Mouse (Mus musculus) frontal cortex, postnatal 10 days (tissue): ENCODE data around the gene Mbd6.

Experiments used
- DNase-seq, 2 experiments: peaks; one replicate each; pipeline ENCODE4 v3.0.0; 2022; ENCODE audit warnings: low spot score in 2 of 2, mixed read lengths in 1 of 2

Gene Mbd6

DNA sequence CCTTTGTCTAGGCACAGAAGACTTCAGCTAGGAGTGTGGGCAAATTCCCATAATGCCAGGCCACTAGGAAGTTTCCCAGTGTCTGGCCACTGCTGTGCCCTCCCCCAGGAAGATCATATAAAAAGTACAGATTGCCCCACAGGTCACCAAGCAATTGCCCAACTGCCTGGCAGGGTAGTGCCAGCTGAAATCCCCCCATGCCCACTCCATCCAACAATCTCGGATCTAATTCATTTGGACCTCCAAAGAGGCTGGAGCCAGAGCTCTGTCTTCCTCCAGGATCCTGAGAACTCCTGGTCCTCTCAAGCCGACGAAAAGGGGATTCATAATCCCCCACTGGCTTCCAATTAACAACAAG, 903 bp downstream of the Mbd6 start:
- DNase-seq, result no peak

DNA sequence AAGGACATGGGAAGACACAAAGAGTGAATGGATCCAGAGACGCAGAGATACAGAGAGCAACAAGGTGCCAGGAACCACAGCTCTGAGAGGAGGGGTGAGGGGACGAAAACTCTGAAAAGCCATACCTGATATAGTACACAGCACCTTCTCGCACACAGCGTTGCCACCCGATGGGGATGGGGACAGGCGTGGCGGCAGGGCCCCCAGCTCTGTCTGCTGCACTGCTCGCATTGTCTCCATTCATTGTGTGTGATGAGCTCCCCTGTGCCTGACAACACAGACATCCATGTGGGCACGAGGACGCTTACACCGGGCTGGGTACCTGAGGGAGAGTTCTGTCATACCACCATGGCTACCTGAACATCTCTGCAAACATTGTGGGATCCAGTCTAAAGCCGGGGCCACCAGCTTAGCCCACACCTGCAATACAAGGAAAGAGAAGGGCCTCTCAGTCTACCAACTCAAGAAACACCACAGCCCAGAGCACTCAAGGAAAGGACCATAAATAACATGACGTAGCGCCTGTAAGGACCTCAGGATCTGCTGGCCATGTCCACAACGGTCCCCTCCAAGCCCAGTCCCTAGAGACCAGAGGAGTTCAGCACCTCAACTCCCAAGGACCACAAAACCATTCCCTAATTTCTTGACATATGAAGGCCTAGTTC, 1.4 kb downstream of the Mbd6 start:
- DNase-seq, result no peak

DNA sequence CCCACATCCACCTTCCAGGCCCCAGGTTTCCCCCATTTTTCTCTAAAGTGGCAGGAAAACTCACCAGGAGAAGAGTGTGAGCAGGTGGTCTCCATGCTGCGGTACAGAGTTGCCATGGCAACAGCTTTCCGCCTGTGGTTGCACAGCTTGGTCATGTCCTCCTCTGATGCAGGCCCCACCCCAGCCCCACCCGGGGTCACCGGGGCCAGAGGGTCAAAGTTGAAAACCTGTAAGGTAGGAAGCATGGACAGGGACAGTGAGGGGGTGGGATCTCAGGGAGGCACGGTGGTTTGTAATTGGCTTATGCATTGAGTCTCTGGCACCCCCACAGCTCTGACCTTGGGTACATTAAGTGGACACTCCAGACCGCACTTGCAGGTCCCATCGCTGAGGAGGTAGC, 2.1 kb downstream of the Mbd6 start:
- DNase-seq, result peak in 1 of 2 experiments; percentile 57

DNA sequence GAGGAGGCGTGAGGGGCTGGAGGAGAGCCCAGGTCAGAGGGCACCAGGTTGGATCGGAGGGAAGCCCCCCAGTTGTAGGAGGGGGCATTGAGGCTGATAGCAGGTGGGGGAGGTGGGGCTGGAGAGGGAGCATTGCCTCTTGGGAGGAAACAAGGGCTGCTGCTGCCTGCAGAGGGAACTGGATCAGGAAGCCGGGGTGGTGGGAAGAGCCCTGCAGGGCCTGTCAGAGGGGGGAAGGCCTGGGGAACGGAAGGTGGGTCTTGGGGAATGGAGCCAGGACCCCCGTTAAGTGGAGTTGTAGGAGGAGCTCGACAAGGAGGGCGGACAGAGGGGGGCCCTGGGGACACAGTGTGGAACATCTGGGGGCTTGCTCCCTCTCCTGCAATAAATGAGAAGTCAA, 2.6 kb downstream of the Mbd6 start:
- no peak for DNase-seq

DNA sequence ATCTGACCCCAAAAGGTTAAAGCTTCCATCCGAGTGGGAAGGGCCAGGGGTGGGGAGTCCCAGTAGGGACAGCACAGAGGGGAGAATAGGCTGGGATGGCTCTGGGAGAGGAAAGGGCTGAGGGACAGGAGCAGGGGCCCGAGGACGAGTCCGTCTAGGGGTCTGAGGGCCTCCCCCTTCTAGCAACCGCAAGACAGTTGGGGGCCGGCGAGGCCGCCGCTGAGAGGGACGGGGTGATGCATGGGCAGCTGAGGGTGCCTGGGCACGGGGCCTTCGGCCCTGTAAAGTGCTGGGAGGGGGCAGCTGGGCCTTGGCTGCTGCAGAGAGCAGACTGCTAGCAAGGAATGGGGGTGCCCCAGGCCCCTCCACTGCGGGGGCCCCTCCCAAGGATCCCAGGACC, 3.2 kb downstream of the Mbd6 start:
- no peak for DNase-seq

DNA sequence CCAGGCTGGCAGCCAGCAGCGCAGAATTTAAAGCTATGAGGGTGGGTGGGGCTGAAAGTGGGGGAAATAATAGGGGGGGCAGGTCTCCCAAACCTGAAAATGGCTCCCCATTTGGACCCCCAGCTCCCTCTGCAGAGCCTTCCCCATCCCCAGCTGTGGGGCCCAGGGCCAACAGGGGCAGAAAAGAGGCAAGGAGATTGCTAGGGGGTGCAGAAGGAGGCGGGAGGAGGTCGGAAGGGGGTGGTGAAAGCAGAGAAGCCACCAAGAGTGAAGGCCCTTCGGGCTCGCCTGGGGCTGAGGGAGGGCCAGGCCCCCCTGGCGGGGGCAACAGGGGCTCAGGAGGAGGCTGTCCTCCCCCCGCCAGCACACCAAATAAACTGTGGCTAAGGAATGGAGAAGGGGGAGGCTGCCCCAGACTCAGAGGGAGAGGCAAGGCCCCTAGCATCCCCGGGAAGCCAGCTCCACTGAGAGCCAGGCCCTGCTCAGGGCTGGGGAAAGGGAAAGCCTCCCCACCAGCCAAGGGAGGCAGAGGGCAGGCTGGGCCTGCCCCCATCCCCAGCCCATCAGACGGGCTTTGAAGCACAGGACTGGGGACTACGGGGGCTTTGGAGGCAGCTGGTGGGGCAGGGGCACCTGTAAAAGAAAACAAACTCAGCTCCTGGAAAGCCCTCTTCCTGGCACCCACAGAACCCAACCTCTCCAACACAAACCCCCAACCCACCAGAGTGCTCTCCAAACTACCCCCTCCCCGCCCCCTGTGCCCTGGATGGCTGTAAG, 3.9 kb downstream of the Mbd6 start:
- no peak for DNase-seq

DNA sequence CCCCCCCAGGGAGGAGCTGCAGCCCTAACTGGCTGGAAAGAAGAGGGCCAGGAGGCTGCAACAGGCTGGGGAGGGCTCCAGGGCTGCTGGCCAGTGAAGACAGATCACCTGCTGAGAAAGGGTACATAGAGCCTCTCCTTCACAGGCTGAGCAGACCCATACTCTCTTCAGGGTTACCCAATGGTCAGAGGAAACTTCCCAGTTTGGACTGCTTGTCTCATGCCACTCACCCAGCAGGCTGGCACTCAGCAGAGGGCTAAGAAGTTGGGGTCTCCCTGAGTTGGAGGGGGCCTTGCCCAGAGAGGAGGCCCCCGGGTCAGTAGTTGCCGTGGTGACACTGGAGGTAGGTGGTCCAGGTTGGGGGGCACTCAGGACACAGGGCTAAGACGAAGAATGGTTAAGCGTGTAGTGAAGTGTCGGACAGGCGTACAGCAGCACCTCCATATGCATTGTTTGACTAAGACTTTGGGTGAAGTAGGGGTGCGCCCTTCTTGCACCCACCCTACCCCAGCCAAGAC, 4.7 kb downstream of the Mbd6 start:
- no peak for DNase-seq

DNA sequence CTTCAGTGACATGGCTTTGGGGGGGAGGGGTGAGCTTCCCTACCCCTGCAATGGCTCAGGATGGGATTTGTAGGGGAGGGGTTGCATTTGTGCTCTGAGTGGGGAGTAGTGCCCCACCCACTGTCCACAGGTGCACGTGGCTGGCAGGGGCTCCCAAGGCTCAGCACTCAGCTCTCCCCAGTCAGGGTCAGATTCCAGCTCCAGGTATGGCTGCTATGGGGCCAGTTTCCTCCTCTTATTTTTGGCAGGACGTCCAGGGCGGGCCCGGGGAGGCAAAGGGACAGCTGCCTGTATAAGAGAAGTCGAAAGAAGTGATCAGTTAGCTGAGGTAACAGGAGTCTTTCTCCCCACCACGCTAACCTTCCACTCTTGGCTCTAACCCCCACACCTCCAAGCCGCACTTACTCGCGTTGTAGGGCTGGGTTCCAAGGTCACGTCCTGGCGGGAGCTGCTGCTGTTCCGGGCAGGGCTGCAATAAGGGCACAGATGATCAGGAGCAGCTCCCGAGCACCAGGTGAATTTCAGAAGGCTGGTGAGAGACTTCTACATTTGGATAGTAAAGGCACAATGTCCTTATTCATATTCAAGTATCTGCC, 6.1 kb downstream of the Mbd6 start:
- no peak for DNase-seq

DNA sequence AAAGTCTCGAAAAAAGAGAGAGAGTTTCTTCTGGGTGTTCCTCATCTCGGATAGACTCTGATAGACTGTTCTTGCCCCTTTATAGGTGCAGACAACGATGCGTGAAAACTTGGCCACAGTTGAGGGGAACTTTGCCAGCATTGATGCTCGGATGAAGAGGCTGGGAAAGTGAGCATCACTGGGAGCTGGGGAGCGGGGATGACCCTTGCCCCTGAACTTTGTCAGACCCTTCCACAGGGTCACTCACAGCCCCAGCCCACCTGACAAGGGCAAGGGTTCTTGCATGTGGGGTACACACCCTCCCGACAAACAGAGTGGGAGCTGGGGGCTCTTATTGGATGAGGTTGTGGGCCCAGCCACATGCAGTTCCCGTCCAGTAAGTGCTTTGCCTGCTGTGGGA, 7.5 kb downstream of the Mbd6 start:
- DNase-seq, result no peak

DNA sequence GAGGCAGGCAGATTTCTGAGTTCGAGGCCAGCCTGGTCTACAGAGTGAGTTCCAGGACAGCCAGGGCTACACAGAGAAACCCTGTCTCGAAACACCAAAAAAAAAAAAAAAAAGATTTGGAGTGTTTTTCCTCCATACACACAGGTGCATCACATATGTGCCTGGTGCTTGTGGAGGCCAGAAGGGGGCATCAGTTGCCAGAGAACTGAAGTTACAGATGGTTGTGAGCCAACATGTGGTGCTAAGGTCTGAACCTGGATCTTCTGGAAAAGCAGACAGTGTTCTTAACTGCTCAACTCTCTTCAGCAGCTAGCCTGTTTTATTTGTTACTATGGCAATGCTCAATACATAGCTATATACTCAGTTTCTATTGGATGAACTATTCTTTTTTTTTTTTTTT, 9.1 kb downstream of the Mbd6 start:
- no peak for DNase-seq

DNA sequence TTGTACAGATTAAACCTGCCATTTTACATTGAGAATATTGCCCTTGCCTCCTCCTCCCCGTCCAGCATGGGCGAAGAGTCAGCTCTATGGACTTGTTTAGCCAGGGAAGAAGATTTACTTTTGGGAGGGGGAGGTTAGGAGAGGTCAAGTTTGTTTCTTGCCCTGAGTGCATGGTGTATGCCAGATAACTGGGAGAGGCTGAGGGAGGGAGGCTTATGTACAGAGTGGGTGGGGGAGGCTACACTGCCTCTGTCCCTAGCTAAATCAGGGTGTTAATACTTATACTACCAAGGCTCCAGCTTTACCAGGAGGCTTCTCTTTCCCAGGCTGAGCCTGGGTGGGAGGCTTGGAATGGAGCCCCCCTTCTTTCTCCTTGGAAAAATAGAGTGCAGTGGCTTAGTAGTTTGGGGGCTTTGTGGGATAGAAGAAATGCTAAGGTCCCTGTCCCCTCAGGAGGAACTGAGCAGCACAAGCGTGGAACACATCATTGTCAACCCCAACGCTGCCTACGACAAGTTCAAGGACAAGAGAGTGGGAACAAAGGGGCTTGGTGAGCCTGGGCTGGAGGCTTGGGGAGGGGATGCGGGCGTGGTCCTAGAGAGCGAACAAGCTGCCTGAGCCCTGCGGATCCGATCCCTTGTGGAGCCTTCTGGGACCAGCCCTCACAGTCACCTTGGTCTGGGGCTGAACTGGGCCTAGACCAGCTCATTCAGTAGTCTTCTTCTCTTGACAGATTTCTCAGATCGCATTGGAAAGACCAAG, 14.4 kb downstream of the Mbd6 start:
- no peak for DNase-seq

DNA sequence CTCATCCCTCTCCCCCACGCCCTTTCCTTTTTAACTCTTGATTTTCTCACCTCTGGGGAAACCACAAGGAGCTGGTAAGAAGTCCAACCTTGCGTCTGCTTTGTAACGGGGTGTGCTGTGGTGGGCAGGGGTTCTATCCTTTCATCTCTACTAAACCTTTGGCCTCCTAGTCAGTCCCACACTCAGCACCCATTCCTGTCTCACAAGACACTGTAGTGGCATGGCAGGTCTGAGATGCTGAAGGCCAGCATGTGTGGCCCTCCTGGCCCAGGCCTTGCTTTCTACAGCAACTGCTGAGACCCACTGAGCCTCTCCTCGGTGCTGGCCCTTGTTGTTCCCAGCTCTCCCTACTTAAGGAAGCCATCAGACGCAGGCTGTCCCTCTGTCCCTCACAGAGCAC, 16.4 kb downstream of the Mbd6 start:
- no peak for DNase-seq

DNA sequence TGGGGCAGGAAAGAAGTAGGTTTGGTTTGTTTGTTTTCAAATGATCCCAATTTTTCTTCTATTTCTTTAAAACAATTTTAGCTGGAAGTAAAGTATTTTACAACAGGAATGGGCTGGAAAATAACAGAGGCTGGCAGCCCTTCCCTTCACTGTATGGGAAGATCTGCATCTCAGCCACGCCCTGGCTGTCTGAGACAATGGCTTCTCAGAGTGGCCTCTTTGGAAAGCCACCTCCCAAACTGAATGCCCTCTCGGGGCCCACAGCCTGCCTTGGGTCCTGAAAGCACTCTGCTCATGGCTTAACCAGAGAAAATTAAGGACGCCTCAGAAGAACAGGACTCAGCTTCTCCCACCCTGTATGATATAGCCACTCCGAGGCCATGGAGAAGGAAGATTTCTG, 18.9 kb downstream of the Mbd6 start:
- DNase-seq, result no peak

DNA sequence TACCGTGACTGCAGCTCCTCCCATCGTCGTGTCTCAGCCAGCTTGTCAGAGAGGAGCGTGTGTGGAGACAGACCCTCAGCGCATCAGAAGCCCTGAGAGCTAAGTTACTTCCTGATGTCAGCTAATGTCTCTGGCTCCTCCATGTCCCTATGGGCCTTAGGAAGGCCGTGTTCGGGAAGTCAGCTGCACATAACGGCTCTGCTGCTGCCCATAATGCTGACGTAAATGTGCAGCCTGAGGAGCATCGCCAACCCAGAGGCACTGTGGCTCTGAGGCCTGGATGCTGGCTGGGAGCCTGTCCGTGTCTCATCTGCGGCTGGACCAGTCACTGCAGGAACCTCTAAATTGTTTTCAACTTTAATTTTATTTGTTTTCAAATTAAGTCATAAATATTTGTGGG, 19.8 kb downstream of the Mbd6 start:
- DNase-seq, result no peak

DNA sequence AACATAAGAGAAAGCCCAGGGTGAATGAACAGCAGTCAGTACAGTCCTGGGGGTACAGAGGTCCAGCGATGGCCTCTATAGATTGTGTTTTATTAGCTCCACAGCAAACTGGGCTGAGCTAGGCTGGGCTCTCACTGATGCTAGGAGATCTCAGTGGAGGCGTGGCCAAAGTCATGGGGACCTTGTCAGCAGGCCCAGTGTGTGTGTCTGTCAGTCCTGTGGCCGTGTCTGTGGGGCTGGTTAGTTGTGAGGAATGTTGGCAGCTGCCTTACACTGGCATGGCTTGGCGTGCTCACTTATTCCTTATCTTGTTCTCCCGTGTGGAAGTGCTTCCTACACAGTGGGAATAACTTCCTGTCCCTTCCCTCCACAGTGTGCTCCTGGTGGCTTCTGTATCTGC, 20.4 kb downstream of the Mbd6 start:
- no peak for DNase-seq

DNA sequence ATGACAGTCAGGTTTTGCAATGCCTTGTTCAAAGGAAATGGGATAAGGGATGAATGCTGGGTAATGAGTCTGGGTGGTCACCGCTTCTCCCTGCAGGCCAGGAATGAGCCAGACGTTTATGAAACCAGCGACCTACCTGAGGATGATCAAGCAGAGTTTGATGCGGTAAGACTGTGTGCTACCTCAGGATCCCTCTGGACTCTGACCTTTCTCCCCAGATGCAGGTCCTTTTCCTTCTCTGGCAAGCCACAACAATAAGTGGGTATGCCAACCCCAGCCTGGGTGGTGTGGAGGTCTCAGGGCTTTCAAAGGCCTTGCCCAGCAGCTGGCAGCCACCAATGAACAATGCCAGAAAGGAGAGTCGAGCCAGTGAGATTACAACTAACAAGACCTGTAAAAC, 21.5 kb downstream of the Mbd6 start:
- DNase-seq, result no peak

DNA sequence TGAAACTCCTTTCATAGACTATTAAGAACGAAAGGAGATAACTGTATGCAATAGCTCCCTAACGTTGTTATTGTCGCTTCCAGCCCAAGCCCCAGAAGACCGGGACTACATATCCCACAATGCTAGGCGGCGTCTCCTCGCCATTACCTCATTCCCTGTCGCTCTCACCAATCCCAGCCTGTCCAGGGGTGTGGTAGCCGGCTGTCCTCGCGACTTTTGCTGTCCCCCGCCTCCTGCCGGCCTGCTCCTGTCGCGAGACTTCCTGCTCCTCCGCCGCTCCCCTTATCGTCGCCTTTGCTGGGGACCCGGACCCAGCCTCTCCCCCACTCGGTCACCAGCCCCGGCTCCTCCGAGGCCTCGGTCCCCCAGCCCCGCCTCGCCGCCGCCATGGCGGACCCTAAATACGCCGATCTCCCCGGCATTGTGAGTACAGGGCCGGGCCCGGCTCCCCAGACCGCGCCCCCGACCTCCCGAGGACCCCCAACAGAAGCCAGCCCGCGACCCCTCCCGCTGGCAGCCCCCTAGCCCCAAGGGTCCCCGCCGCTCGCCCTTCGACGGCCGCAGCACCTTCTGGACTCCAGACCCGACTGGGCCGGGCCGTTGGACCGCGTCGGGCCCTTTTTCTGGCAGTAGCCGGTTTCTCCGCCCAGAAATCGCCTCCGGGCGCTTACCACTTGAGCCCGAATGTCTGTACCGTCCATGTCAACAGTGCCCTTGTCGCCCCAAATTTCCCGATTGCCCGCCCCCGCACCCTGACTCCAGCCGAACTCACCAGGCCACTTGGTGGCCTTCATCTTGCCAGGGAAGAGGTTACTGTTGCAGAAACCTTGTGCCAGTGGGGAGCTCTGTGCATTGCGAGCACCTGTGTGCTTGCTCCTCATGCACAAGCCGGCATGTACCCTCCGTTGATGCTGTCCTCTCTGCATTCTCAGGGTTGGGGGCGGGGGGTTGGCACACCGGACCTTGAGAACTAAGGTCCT, 22.4 kb downstream of the Mbd6 start, which contains the start of gene Dctn2:
Gene Dctn2 (plus strand): TSS at position 257 of the 980 bp plus-strand sequence.
- DNase-seq, result peak; percentile 94 to 95

DNA sequence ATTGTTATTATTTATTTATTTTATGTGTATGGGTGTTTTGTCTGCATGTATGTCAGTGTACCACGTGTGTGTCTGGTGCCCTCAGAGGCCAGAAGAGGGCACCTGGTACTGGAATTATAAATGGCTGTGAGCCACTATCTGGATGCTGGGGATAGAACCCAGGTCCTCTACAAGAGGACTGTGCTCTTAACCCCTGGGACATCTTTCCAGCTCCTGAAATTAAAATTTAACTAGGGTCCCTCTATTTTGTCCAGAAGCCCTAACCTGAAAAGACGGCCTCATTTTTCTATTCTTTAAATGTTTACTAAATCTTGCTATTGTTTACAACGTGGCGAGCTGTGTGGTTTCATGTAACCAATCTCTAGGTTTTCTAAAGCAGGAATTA, 23.1 kb downstream of the Mbd6 start:
- DNase-seq, result no peak

DNA sequence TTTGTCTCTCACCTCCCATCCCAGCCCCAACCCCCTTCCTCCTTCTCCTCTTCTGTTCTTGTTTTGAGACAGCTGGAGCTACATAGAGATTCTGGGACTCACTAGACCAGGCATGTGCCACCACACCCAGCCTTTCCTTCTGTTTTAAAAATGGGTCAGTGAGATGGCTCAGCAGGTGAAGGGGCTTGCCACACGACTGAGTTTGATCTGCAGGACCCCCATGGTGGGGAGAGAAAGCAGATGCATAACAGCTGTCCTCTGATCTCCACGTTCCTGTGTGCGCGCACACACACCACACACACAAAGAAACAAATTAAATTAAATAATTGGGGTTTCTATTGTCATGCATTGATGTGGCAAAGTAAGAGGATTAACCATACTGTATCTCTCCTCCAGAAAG, 23.8 kb downstream of the Mbd6 start:
- no peak for DNase-seq

DNA sequence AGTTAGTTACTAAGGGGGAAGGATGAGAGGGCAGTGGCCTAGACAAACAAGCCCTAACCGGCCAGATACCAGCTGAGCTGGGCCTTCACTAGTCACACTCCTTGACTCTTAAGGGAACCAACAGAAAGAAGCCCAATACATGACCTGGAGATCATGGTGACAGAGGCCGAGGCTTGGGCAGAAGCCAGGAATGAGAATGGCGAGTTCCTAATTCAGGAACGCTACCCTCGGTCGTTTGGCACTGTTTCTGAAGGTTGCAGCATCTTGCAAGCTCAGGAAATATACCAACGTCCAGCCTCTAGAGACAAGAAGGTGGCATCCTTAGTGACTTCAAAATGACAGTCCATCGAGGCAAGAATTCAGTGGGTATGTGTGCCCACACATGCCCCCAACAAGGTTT, 24.5 kb downstream of the Mbd6 start:
- no peak for DNase-seq

DNA sequence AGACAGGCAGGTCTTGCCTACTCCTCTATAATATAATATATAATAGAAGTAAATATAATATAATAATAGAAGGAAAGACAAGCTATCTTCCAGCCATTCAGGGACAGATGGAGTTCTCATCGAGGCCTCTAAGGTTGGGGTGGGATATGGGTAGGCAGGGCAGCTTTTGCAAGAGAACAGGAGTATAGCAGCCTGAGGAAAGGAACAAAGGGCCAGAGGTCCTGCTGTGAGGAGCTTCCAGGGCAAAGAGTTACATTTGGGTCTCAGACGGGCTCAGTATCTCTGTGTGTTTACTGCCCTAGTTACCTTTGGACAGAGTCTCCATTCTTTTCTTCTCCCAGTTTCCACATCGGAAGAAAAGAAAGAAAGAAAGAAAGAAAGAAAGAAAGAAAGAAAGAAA, 25.2 kb downstream of the Mbd6 start:
- DNase-seq, result no peak
